Mouse (Mus musculus) embryonic facial prominence, embryonic 11.5 days (tissue): ENCODE data around the gene Btn1a1. TPM values are rescaled to one million over a fixed set of nuclear protein-coding genes. Genes with fewer than 3 reads are reported as not detected.
A peak's percentile ranks its signal among the peaks of the same experiment; 100 is the strongest.

Experiments
- ATAC-seq: fragments of 200-750 bp; cut with Nextera tagmentation; replicated peaks from 2 replicates; pipeline ENCODE4 v1.8.0; 2017; ENCODE audit warnings: low read depth; ENCODE audit not compliant: insufficient number of reproducible peaks, low FRiP score, low TSS enrichment
- DNase-seq: peaks from one replicate; pipeline ENCODE4 v3.0.0-alpha.2; 2015; ENCODE audit warnings: low spot score
- H3K27ac ChIP-seq: fragments of 300-500 bp; sonication (generic); replicated peaks from 2 replicates; pipeline ENCODE4 v1.5.1; 2014; ENCODE audit warnings: mild to moderate bottlenecking, low read depth, low read length, control low read depth
- H3K27me3 ChIP-seq: fragments of 300-500 bp; sonication (generic); 2 replicates; pipeline ENCODE4 v1.6.1; 2014; ENCODE audit warnings: mild to moderate bottlenecking, low read length, moderate library complexity, mixed read lengths; ENCODE audit not compliant: control insufficient read depth, insufficient read depth
- H3K36me3 ChIP-seq: fragments of 300-500 bp; sonication (generic); replicated peaks from 2 replicates; pipeline ENCODE4 v1.6.1; 2014; ENCODE audit warnings: low read depth, mild to moderate bottlenecking, low read length, moderate library complexity, mixed read lengths; ENCODE audit not compliant: control insufficient read depth, insufficient read depth
- H3K4me1 ChIP-seq: fragments of 300-500 bp; sonication (generic); 2 replicates; pipeline ENCODE4 v1.6.1; 2014; ENCODE audit warnings: low read length, mixed read lengths; ENCODE audit not compliant: control insufficient read depth, insufficient read depth
- H3K4me2 ChIP-seq: fragments of 300-500 bp; sonication (generic); 2 replicates; pipeline ENCODE4 v1.6.1; 2014; ENCODE audit warnings: low read depth, mild to moderate bottlenecking, control low read depth, low read length, moderate library complexity
- H3K4me3 ChIP-seq: fragments of 300-500 bp; sonication (generic); 2 replicates; pipeline ENCODE4 v1.5.1; 2014; ENCODE audit warnings: low read depth, low read length, control low read depth
- H3K9ac ChIP-seq: fragments of 300-500 bp; sonication (generic); replicated peaks from 2 replicates; pipeline ENCODE4 v1.6.1; 2014; ENCODE audit warnings: mild to moderate bottlenecking, control low read depth, low read length
- H3K9me3 ChIP-seq: fragments of 300-500 bp; sonication (generic); replicated peaks from 2 replicates; pipeline ENCODE4 v1.6.1; 2016; ENCODE audit warnings: mild to moderate bottlenecking, low read length, inconsistent platforms, mixed read lengths; ENCODE audit not compliant: control insufficient read depth
- WGBS: fragments of 180-500 bp; shearing (Covaris S2); extraction: QIAGEN DNeasy Blood & Tissue Kit; methylation state at CpG from one replicate; pipeline ENCODE4 v1.1.7; 2014; 5-methylcytosine and 5-hydroxymethylcytosine counted together
- polyA plus RNA-seq: library from polyadenylated mRNA; unstranded; fragments of >200 nt; fragmentation: Nextera tagmentation; extraction: Ambion mirVana; gene quantifications from 2 replicates; pipeline ENCODE4 v1.2.1, GENCODE M21; 2014

Gene Btn1a1
- polyA plus RNA-seq: 0.24 and 0.35 TPM in 2 replicates

DNA sequence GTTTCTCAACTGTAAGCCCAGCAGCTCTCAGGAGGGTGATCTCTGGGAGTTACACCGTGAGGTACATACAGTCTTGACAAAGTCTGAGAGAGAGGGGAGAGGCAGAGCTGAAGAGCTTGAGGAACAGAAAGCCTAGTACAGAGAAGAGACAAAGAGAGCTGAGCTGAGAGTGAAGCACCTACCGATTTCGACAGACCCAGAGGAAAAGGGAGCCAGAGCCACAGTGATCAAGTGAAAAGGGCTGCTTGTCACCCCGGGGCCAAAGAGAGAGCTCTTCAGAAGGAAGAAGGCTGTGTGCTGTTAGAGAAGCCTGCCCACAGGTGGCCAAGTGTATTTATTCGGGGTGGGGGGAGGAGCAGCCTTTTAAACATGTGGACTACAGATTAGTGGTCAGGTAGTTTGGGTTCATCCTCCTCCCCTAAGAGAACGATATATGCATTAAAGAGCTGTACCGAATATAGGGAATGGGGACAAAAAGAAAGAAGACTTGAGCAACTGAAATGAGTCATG is at the start of gene Btn1a1:
TSS of gene Btn1a1 (minus strand) at position 302 of the 510 bp plus-strand sequence.
- H3K9ac ChIP-seq: peak within 1 kb of the TSS; percentile 47
- WGBS: 3% methylated on average over 7 of the region's 7 CpGs
- DNase-seq (peak; percentile 47), ATAC-seq (no peak)
- H3K4me2 ChIP-seq: peak within 1 kb of the TSS; percentile 61
- H3K9me3 ChIP-seq: no peaks in the 10 kb centered on the region
- H3K4me1 ChIP-seq: no peaks in the 10 kb centered on the region; the same call in 1 of the 2 replicates
- H3K27me3 ChIP-seq: no peaks in the 10 kb centered on the region
- no peaks in the 10 kb centered on the region for H3K36me3 ChIP-seq
- H3K27ac ChIP-seq: no peak within 1 kb of the TSS
- H3K4me3 ChIP-seq: peak within 1 kb of the TSS; percentile 45

DNA sequence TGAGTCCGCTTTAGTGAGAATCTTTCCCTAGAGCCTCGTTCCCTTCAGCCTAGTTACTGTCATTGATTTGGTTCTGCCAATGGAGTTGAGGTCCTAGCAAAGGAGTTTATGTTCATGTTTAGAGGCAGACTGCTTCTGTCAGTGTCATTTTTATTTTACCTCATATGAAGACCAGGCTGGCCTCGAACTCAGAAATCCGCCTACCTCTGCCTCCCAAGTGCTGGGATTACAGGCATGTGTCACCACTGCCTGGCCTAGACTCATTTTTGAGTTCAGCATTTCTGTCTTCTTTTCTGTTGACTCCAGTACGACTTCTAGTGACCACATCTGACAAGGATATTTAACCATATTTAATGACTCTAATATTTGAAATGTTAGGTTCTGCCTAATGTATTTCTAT is 49.6 kb upstream of the Btn1a1 start:
- no peak overlapping the region for H3K4me2 ChIP-seq
- no peaks in the 10 kb centered on the region for H3K36me3 ChIP-seq
- no peak overlapping the region for H3K4me3 ChIP-seq
- no peaks in the 10 kb centered on the region for H3K27me3 ChIP-seq
- H3K4me1 ChIP-seq: no peaks in the 10 kb centered on the region
- no peak overlapping the region for H3K9ac ChIP-seq
- DNase-seq: no peak
- no peak overlapping the region for H3K27ac ChIP-seq
- ATAC-seq: no peak
- WGBS: 74% methylated on average over 5 of the region's 5 CpGs
- no peaks in the 10 kb centered on the region for H3K9me3 ChIP-seq

DNA sequence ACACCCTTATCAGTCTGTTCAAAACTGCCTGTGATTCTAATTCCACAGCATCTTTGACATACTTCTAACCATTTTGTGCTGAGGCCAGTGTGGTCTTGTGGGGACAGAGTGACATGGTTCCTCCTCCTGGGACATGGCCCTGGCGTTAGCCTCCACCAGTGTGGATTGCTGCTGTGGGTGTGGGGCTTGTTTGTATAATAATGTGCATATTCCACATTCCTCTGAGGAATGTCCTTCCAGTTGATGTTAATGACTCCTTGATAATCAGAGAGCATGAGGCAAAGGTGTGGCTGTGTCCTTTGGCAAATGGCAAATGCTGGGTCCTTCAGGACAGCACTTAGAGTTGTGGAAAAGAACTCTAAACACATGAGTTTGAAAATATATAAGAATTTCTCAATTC is 47.8 kb upstream of the Btn1a1 start:
- no peaks in the 10 kb centered on the region for H3K9me3 ChIP-seq
- WGBS: 95% methylated on average over 1 of the region's 1 CpGs
- no peaks in the 10 kb centered on the region for H3K36me3 ChIP-seq

DNA sequence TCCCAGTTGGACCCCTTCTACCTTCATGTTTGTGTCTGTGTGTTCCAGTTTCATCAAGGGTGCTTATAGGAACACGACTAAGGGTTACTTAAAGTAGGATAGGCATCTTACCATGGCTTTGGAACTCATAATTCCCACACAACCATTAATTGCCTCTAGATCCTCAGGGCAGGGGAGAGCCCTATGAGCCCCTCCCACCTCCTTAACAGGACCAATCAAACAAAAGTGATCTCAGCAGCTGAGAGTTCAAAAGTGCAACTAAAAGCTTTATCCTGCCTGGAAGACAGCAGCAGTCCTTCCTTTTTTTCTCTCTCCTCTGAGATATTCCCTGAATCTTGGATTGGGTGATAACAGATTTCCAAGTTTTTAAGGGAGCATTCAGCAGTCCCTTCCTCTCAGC is 44.4 kb upstream of the Btn1a1 start:
- WGBS: 57% methylated on average over 1 of the region's 1 CpGs
- DNase-seq (no peak), ATAC-seq (no peak)
- H3K4me3 ChIP-seq: no peak overlapping the region
- H3K9ac ChIP-seq: no peak overlapping the region
- no peaks in the 10 kb centered on the region for H3K4me1 ChIP-seq
- no peaks in the 10 kb centered on the region for H3K9me3 ChIP-seq
- no peak overlapping the region for H3K4me2 ChIP-seq
- H3K27ac ChIP-seq: no peak overlapping the region
- no peaks in the 10 kb centered on the region for H3K36me3 ChIP-seq
- H3K27me3 ChIP-seq: no peaks in the 10 kb centered on the region

More for the DNA sequence above, 47.8 kb upstream of the Btn1a1 start:
- Histone ChIP-seq H3K27ac (no peak overlapping the region), H3K4me3 (no peak overlapping the region), H3K4me2 (no peak overlapping the region), H3K4me1 (no peaks in the 10 kb centered on the region), H3K27me3 (no peaks in the 10 kb centered on the region), H3K9ac (no peak overlapping the region)
- no peak for ATAC-seq
- DNase-seq: no peak

DNA sequence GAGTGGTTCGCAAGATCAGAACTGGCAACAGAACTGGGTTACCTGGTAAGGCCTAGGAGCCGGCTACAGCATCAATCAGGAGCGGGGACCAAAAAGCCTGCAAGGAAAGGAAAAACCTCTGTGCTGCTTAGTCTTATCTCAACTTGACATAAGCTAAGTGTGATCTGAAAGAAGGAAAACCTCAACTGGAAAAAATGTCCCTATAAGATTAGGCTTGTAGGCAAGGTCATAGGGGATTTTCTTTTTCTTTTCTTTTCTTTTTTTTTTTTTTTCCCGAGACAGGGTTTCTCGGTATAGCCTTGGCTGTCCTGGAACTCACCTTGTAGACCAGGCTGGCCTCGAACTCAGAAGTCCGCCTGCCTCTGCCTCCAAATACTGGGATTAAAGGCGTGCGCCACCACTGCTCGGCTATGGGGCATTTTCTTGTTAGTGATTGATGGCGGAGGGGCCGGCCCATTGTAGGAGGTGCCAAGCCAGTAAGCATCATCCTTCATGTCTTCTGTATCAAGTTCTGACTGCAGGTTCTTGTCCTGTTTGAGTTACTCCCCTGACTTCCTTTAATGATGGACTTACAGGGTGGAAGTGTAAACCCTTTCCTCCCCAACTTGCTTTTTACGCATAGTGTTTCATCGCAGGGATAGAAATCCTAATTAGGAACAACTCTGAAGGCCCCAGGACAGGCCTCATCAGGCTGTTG is 41.3 kb upstream of the Btn1a1 start:
- ATAC-seq (no peak), DNase-seq (no peak)
- no peaks in the 10 kb centered on the region for H3K36me3 ChIP-seq
- no peak overlapping the region for H3K9ac ChIP-seq
- H3K4me1 ChIP-seq: no peaks in the 10 kb centered on the region
- WGBS: 14% methylated on average over 14 of the region's 14 CpGs
- no peak overlapping the region for H3K27ac ChIP-seq
- no peak overlapping the region; the same call in 1 of the 2 replicates for H3K4me2 ChIP-seq
- H3K4me3 ChIP-seq: no peak overlapping the region
- no peaks in the 10 kb centered on the region for H3K9me3 ChIP-seq
- no peaks in the 10 kb centered on the region for H3K27me3 ChIP-seq

DNA sequence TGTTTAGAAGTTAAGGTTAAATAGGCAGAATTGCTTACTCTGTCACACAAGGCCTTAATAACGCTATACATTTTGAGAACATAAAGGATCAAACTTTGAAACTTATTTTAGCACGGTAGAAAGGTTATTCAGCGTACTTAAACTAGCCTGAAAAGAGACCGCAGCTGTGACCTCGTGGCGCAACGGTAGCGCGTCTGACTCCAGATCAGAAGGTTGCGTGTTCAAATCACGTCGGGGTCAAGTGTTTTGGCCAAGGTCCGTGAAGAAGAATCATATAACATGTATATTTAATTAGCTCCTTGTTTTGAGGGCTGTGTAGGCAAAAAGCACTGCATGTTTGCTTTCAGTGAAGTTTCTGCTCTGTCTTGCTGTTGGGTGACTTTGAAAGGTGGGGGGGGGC is 40.6 kb upstream of the Btn1a1 start:
- Histone ChIP-seq H3K9ac (no peak overlapping the region), H3K9me3 (no peaks in the 10 kb centered on the region), H3K4me3 (peak overlapping the region; percentile 31; the same call in 1 of the 2 replicates), H3K4me1 (no peaks in the 10 kb centered on the region), H3K4me2 (no peak overlapping the region; the same call in 1 of the 2 replicates), H3K36me3 (no peaks in the 10 kb centered on the region), H3K27ac (no peak overlapping the region), H3K27me3 (no peaks in the 10 kb centered on the region)
- DNase-seq: peak; percentile 89
- 1% methylated on average over 13 of the region's 13 CpGs for WGBS
- ATAC-seq: no peak

DNA sequence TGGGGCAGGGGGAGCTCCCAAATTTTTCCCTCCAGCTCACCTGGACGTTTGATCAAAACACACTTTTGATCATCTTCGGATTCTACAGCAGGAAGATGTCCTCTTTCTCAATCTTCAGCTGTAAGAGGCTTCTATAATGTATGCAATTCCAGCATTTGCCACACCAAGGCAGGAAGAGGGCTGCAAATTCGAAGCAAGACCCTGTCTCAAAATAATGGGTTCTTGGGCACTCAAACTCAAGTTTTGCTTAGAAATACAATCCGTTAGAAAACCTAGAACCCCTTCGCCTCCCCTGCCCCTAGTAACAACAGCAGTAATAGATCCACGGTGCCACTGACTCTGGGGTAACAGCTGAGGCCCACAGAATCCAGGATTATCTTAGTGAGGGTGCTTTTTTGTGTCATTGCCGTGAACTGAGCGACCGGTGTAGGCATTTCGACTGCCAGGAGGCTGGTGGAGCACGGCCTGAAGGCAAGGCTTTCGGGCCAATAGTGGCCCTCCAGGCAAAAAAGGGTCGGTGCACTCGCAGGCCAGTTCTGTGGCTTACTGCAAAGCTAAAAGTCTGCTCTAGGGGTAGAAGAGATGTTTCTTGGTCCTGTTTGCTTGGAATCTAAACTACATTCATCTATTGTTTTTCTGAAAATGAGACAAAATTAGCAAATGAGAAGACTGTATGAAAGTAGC is 40.1 kb upstream of the Btn1a1 start:
- H3K27me3 ChIP-seq: no peaks in the 10 kb centered on the region
- peak overlapping the region; percentile 31 for H3K4me3 ChIP-seq
- WGBS: 3% methylated on average over 14 of the region's 14 CpGs
- H3K27ac ChIP-seq: no peak overlapping the region
- H3K9me3 ChIP-seq: no peaks in the 10 kb centered on the region
- no peaks in the 10 kb centered on the region for H3K36me3 ChIP-seq
- no peaks in the 10 kb centered on the region for H3K4me1 ChIP-seq
- H3K4me2 ChIP-seq: peak overlapping the region; percentile 48
- H3K9ac ChIP-seq: peak overlapping the region; percentile 20; the same call in 1 of the 2 replicates
- ATAC-seq (peak; percentile 36; the same call in 1 of the 2 replicates), DNase-seq (peak; percentile 58)

DNA sequence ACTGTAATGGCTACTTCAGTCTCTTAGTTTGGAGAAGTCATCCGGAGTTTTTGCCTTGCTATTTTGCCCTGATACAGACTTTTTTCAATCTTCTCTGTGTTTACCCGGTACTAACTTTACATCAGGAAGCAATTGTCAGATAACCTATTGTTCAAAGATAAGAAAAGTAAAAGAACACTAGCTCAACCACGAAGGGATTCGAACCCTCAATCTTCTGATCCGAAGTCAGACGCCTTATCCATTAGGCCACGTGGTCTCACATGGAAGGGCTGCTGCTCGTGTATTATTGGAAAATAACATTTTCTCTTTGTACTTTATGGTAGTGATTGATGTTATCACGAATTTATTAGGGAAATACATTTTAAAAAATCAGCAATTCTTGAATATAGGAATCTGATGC is 38.1 kb upstream of the Btn1a1 start:
- H3K4me1 ChIP-seq: no peaks in the 10 kb centered on the region

More for the DNA sequence above, 38.1 kb upstream of the Btn1a1 start:
- H3K27ac ChIP-seq: no peak overlapping the region
- 0 out of 2 replicates have a peak overlapping the region, but pooled peaks have one; percentile 3 for H3K4me3 ChIP-seq
- DNase-seq (peak; percentile 91), ATAC-seq (no peak)
- H3K4me2 ChIP-seq: no peak overlapping the region
- WGBS: under 1% methylated on average over 9 of the region's 9 CpGs
- H3K9ac ChIP-seq: no peak overlapping the region
- no peaks in the 10 kb centered on the region for H3K27me3 ChIP-seq
- no peaks in the 10 kb centered on the region for H3K36me3 ChIP-seq
- no peaks in the 10 kb centered on the region for H3K9me3 ChIP-seq
